Mouse (Mus musculus) brown adipose tissue, adult 24 weeks (tissue): ENCODE results near the gene Adamtsl3. TPM values are rescaled to one million over a fixed set of nuclear protein-coding genes. Genes with fewer than 3 reads are reported as not detected.

ENCODE experiments used
- polyA plus RNA-seq: library from polyadenylated mRNA; stranded (reverse); fragments of >200 nt; gene quantifications from 2 replicates; pipeline ENCODE4 v1.2.4, GENCODE M21; 2012; ENCODE audit not compliant: missing spikeins, insufficient read depth, insufficient read length

Adamtsl3 gene
- polyA plus RNA-seq, 1 experiment, result 2.1 TPM

Other genes with a start within 250 kb of the Adamtsl3 start
- 1.9 and 2.7 TPM in 2 replicates for gene Sh3gl3, start 161.9 kb upstream of the Adamtsl3 start, polyA plus RNA-seq